Comparison of ENCODE assay signal across 8 mouse cellular contexts in genomic region chr13:97938596-97939297, GRCm38 (mm10).
DNase-seq lines count a peak whose midpoint lies in the region; ATAC-seq and TF ChIP-seq lines count a peak whose summit lies in the region.

No protein-coding gene starts in this region.

- H3K27ac ChIP-seq in CH12.LX (ENCODE audit: insufficient read depth, low read depth): no peak overlapping the region

- TF ChIP-seq POLR2A in CH12.LX (IDR thresholded peaks at IDR 0.05; ENCODE audit: low read depth, low read length): no peak
- no peak for TF ChIP-seq POLR2A in brain, embryonic 14.5 days (IDR thresholded peaks at IDR 0.05; ENCODE audit: borderline replicate concordance, extremely low read depth, insufficient read depth, insufficient read length, poor library complexity, severe bottlenecking)
- no peak for TF ChIP-seq POLR2A in lung, adult 2 months (IDR thresholded peaks at IDR 0.05; ENCODE audit: borderline replicate concordance, extremely low read depth, low read depth, low read length)

- no peak overlapping the region for H3K4me3 ChIP-seq in CH12.LX (replicated peaks in 1 of 3; ENCODE audit: low read depth in 2 of 3, low read length in 2 of 3, poor library complexity in 1 of 3)
- H3K4me3 ChIP-seq in lung, adult 2 months (replicated peaks; ENCODE audit: extremely low read depth, low read depth, low read length): no peak overlapping the region

- no peaks in the 10 kb centered on the region for H3K9me3 ChIP-seq in CH12.LX (replicated peaks; ENCODE audit: low read length)

- peak; percentile 73 for ATAC-seq in erythroid progenitor cell, adult 5-6 weeks (replicated peaks; ENCODE audit: low FRiP score, poor library complexity, severe bottlenecking)
- ATAC-seq in neutrophil, adult 5-6 weeks (ENCODE audit: extremely low read depth, insufficient number of reproducible peaks, low FRiP score, poor library complexity, severe bottlenecking): peak; percentile 83

- peak; percentile 91 for DNase-seq in CH12.LX (ENCODE audit: extremely low read depth)
- DNase-seq in brain, embryonic 14.5 days (ENCODE audit: low read depth): peak; percentile 90
- peak; percentile 91 to 94 for DNase-seq in heart, postnatal 14 days
- peak; percentile 95 to 97 for DNase-seq in kidney, postnatal 4 days
- peak; percentile 87 for DNase-seq in lung, adult 2 months
- DNase-seq in thymus, adult 18-20 months: peak; percentile 71 to 78

- TF ChIP-seq RAD21 in CH12.LX (IDR thresholded peaks at IDR 0.05; ENCODE audit: low read depth, low read length): peak; percentile 67

- in situ Hi-C loops in CH12.LX (cut with MboI; ENCODE audit: low pct_ligation_motif_present, low pct_unique_long_range_greater_than_20kb, low sequenced_read_pairs): loop anchor here (5.0 to 25.0 kb wide), 2 partner anchors 301 to 706 kb away; no protein-coding TSS in a partner anchor

- H3K4me1 ChIP-seq in CH12.LX (ENCODE audit: control insufficient read depth in 1 of 2, insufficient read depth in 2 of 2): peaks cover 5 to 38% of the 10 kb centered on the region in 2 experiments
- H3K4me1 ChIP-seq in lung, adult 2 months (ENCODE audit: control insufficient read depth, insufficient read depth, low read length): no peaks in the 10 kb centered on the region

- no peak for TF ChIP-seq EP300 in CH12.LX (IDR thresholded peaks at IDR 0.05; ENCODE audit: low read length)

- no peaks in the 10 kb centered on the region for H3K27me3 ChIP-seq in CH12.LX (replicated peaks)

- intact Hi-C loops in heart, postnatal 14 days (cut with DNase I): loop anchor here (1.0 to 10.0 kb wide), 5 partner anchors 81 to 703 kb away; no protein-coding TSS in a partner anchor

- WGBS in lung, adult 2 months: 28% methylated on average over 18 of the region's 18 CpGs

- TF ChIP-seq CTCF in CH12.LX (conservative IDR thresholded peaks at IDR 0.05 in 1 of 2, IDR thresholded peaks at IDR 0.05 in 1 of 2; ENCODE audit: low read depth in 2 of 2, low read length in 2 of 2): peak; percentile 62 to 86
- peak; percentile 95 for TF ChIP-seq CTCF in brain, embryonic 14.5 days (IDR thresholded peaks at IDR 0.05; ENCODE audit: borderline replicate concordance, extremely low read depth, insufficient read depth, insufficient read length)
- TF ChIP-seq CTCF in lung, adult 2 months (IDR thresholded peaks at IDR 0.05; ENCODE audit: insufficient read depth, low read length): peak; percentile 91

- no peaks in the 10 kb centered on the region for H3K79me2 ChIP-seq in CH12.LX (replicated peaks; ENCODE audit: control insufficient read depth, extremely low read depth, insufficient read depth, poor library complexity, severe bottlenecking)

- peak overlapping the region; percentile 69 for H3K4me2 ChIP-seq in CH12.LX (ENCODE audit: insufficient read depth, low read depth, poor library complexity, severe bottlenecking)

- H3K9ac ChIP-seq in CH12.LX (ENCODE audit: insufficient read depth, low read depth): no peak overlapping the region

- dilution Hi-C loops in CH12.LX (cut with MboI; ENCODE audit: extremely low pct_ligation_motif_present, extremely low pct_unique_long_range_greater_than_20kb, low sequenced_read_pairs): no loop called here

- H3K36me3 ChIP-seq in CH12.LX (replicated peaks in 1 of 2; ENCODE audit: control insufficient read depth in 1 of 2, insufficient read depth in 1 of 2, low read length in 1 of 2): no peaks in the 10 kb centered on the region

TF ChIP-seq in CH12.LX, 34 proteins besides CTCF, POLR2A, EP300 and RAD21:
- TF ChIP-seq CHD1 (IDR thresholded peaks at IDR 0.05; ENCODE audit: low read depth, low read length): no peak
- peak; percentile 45 for TF ChIP-seq IRF4 (IDR thresholded peaks at IDR 0.05; ENCODE audit: low read depth, low read length)
- TF ChIP-seq MYC (IDR thresholded peaks at IDR 0.05; ENCODE audit: low read depth, low read length): no peak
- no peak for TF ChIP-seq USF1 (IDR thresholded peaks at IDR 0.05; ENCODE audit: low read depth, low read length)
- no peak for TF ChIP-seq BHLHE40 (IDR thresholded peaks at IDR 0.05; ENCODE audit: low read depth, low read length)
- no peak for TF ChIP-seq NELFE (IDR thresholded peaks at IDR 0.05; ENCODE audit: low read depth, low read length)
- 0 out of 2 replicates have a peak, but pooled peaks have one; percentile 20 for TF ChIP-seq MXI1 (IDR thresholded peaks at IDR 0.05; ENCODE audit: low read depth, low read length)
- peak; percentile 66 for TF ChIP-seq ELF1 (IDR thresholded peaks at IDR 0.05; ENCODE audit: low read depth, low read length)
- no peak for TF ChIP-seq MEF2A (IDR thresholded peaks at IDR 0.05; ENCODE audit: borderline replicate concordance, low read depth, low read length)
- no peak for TF ChIP-seq UBTF (IDR thresholded peaks at IDR 0.05; ENCODE audit: low read depth, low read length)
- no peak for TF ChIP-seq USF2 (conservative IDR thresholded peaks at IDR 0.05; ENCODE audit: low read depth, low read length)
- peak; percentile 72 for TF ChIP-seq SMC3 (IDR thresholded peaks at IDR 0.05; ENCODE audit: low read depth, low read length)
- no peak for TF ChIP-seq PAX5 (IDR thresholded peaks at IDR 0.05; ENCODE audit: low read length)
TF ChIP-seq in CH12.LX: peak in this region for 4.
